Mouse (Mus musculus) monocyte, adult 5-6 weeks (primary cell): ENCODE results near the gene Spsb1. TPM values are rescaled to one million over a fixed set of nuclear protein-coding genes. Genes with fewer than 3 reads are reported as not detected.

Experiments
- ATAC-seq: fragments of 153-309, 156-312 bp; replicated peaks from 2 replicates; pipeline ENCODE4 v1.8.0; 2017; ENCODE audit warnings: mild to moderate bottlenecking; ENCODE audit not compliant: low TSS enrichment, insufficient number of reproducible peaks, severe bottlenecking, poor library complexity, low FRiP score
- total RNA-seq: library from RNA; stranded (forward); fragments of 200-1000, 200-491, 200-594 nt; gene quantifications from 3 replicates; pipeline ENCODE4 v1.2.3, GENCODE M21; 2017

Gene Spsb1
- total RNA-seq, 1 experiment from 2014 or later: not detected

GRCm38 (mm10) chr4:149850674-149851073 is 104.2 kb downstream of the Spsb1 start:
- ATAC-seq: no peak

GRCm38 (mm10) chr4:149850045-149850444 is 104.8 kb downstream of the Spsb1 start:
- no peak for ATAC-seq

GRCm38 (mm10) chr4:149849035-149849434 is 105.8 kb downstream of the Spsb1 start:
- no peak for ATAC-seq

- ATAC-seq: no peak
These were observed 107.8 kb downstream of the Spsb1 start for GRCm38 (mm10) chr4:149846861-149847631.

Other genes with a start within 250 kb of the Spsb1 start
- 2.9 to 5.3 TPM (median 3.1 TPM) in 3 replicates for gene Tmem201, start 217.0 kb downstream of the Spsb1 start, total RNA-seq
- gene Slc25a33, start 180.8 kb downstream of the Spsb1 start, total RNA-seq: 9.8 to 16.9 TPM (median 13.1 TPM) in 3 replicates
- gene H6pd, start 54.0 kb upstream of the Spsb1 start, total RNA-seq: 19.1 to 35.1 TPM (median 21.1 TPM) in 3 replicates
- gene Gpr157, start 132.3 kb upstream of the Spsb1 start, total RNA-seq: 0.19 to 0.39 TPM (median 0.32 TPM) in 3 replicates
- gene Slc2a5, start 164.2 kb upstream of the Spsb1 start, total RNA-seq: 0.10 TPM in 1 of 3 replicates, not detected in the others
- gene Slc2a7, start 193.9 kb upstream of the Spsb1 start, total RNA-seq: not detected in 3 replicates
- gene Car6, start 246.3 kb upstream of the Spsb1 start, total RNA-seq: not detected in 3 replicates